Mouse (Mus musculus): Measurements from ENCODE around the gene Clmn. TPM values are rescaled to one million over a fixed set of nuclear protein-coding genes. Genes with fewer than 3 reads are reported as not detected.

Gene Clmn
- total and polyA plus RNA-seq, 3 experiments: 1.0 to 3.2 (median 2.5) TPM

- H3K27ac ChIP-seq: no peak overlapping the region
- no peak for DNase-seq
- H3K79me2 ChIP-seq (replicated peaks; ENCODE audit: control insufficient read depth, insufficient read depth, low read length): no peaks in the 10 kb centered on the region
- WGBS: 38% methylated on average over 13 of the region's 13 CpGs
- TF ChIP-seq EP300 (IDR thresholded peaks at IDR 0.05; ENCODE audit: insufficient read depth, low read depth, low read length) (no peak), CTCF (IDR thresholded peaks at IDR 0.05) (no peak), POLR2A (IDR thresholded peaks at IDR 0.05; ENCODE audit: insufficient read depth, low read depth, low read length) (no peak)
- H3K36me3 ChIP-seq (ENCODE audit: control insufficient read depth, insufficient read depth, low read length): no peaks in the 10 kb centered on the region
- peaks cover 2% of the 10 kb centered on the region for H3K4me1 ChIP-seq (ENCODE audit: control insufficient read depth, insufficient read depth, low read length)
- no peak overlapping the region for H3K9ac ChIP-seq (ENCODE audit: low read depth, low read length)
- no peak overlapping the region for H3K4me3 ChIP-seq
- intact Hi-C loops (cut with DNase I): no loop called here
- H3K27me3 ChIP-seq (ENCODE audit: control insufficient read depth, insufficient read depth, low read length): no peaks in the 10 kb centered on the region
Observed at GRCm38 (mm10) chr12:104837957-104838401, 26.9 kb downstream of the Clmn start.

- no peak for DNase-seq
- H3K79me2 ChIP-seq (replicated peaks; ENCODE audit: control insufficient read depth, insufficient read depth, low read length): no peaks in the 10 kb centered on the region
- H3K27ac ChIP-seq: no peak overlapping the region
- WGBS: 32% methylated on average over 2 of the region's 2 CpGs
- TF ChIP-seq CTCF (IDR thresholded peaks at IDR 0.05) (0 out of 2 replicates have a peak, but pooled peaks have one; percentile 2), EP300 (IDR thresholded peaks at IDR 0.05; ENCODE audit: insufficient read depth, low read depth, low read length) (no peak)
- intact Hi-C loops (cut with DNase I): no loop called here
- no peaks in the 10 kb centered on the region for H3K36me3 ChIP-seq (ENCODE audit: control insufficient read depth, insufficient read depth, low read length)
- peaks cover 2% of the 10 kb centered on the region for H3K4me1 ChIP-seq (ENCODE audit: control insufficient read depth, insufficient read depth, low read length)
- H3K4me3 ChIP-seq: no peak overlapping the region
- H3K9ac ChIP-seq (ENCODE audit: low read depth, low read length): no peak overlapping the region
- no peaks in the 10 kb centered on the region for H3K27me3 ChIP-seq (ENCODE audit: control insufficient read depth, insufficient read depth, low read length)
Observed at GRCm38 (mm10) chr12:104837111-104837837, 27.6 kb downstream of the Clmn start.

- Histone ChIP-seq H3K4me3 (no peak overlapping the region), H3K27ac (no peak overlapping the region), H3K4me1 (ENCODE audit: control insufficient read depth, insufficient read depth, low read length) (peaks cover 2% of the 10 kb centered on the region), H3K79me2 (replicated peaks; ENCODE audit: control insufficient read depth, insufficient read depth, low read length) (no peaks in the 10 kb centered on the region), H3K27me3 (ENCODE audit: control insufficient read depth, insufficient read depth, low read length) (no peaks in the 10 kb centered on the region), H3K9ac (ENCODE audit: low read depth, low read length) (no peak overlapping the region), H3K36me3 (ENCODE audit: control insufficient read depth, insufficient read depth, low read length) (no peaks in the 10 kb centered on the region)
- DNase-seq: no peak
- intact Hi-C loops (cut with DNase I): no loop called here
- TF ChIP-seq CTCF (IDR thresholded peaks at IDR 0.05): no peak
- no peak for TF ChIP-seq EP300 (IDR thresholded peaks at IDR 0.05; ENCODE audit: insufficient read depth, low read depth, low read length)
- no peak for TF ChIP-seq POLR2A (IDR thresholded peaks at IDR 0.05; ENCODE audit: insufficient read depth, low read depth, low read length)
- 88% methylated on average over 6 of the region's 6 CpGs for WGBS
Observed at GRCm38 (mm10) chr12:104836230-104836629, 28.6 kb downstream of the Clmn start.

- no peak for TF ChIP-seq CTCF (IDR thresholded peaks at IDR 0.05)
- TF ChIP-seq POLR2A (IDR thresholded peaks at IDR 0.05; ENCODE audit: insufficient read depth, low read depth, low read length): no peak
- TF ChIP-seq EP300 (IDR thresholded peaks at IDR 0.05; ENCODE audit: insufficient read depth, low read depth, low read length): no peak
- H3K27ac ChIP-seq: no peak overlapping the region
- H3K4me3 ChIP-seq: no peak overlapping the region
- intact Hi-C loops (cut with DNase I): no loop called here
- no peaks in the 10 kb centered on the region for H3K27me3 ChIP-seq (ENCODE audit: control insufficient read depth, insufficient read depth, low read length)
- H3K9ac ChIP-seq (ENCODE audit: low read depth, low read length): no peak overlapping the region
- no peak for DNase-seq
- H3K79me2 ChIP-seq (replicated peaks; ENCODE audit: control insufficient read depth, insufficient read depth, low read length): no peaks in the 10 kb centered on the region
- 81% methylated on average over 19 of the region's 19 CpGs for WGBS
- no peaks in the 10 kb centered on the region for H3K36me3 ChIP-seq (ENCODE audit: control insufficient read depth, insufficient read depth, low read length)
- peaks cover 2% of the 10 kb centered on the region for H3K4me1 ChIP-seq (ENCODE audit: control insufficient read depth, insufficient read depth, low read length)
Observed at GRCm38 (mm10) chr12:104835369-104836094, 29.3 kb downstream of the Clmn start.

- H3K4me3 ChIP-seq: no peak overlapping the region
- no peak overlapping the region for H3K27ac ChIP-seq
- no peak for DNase-seq
- TF ChIP-seq CTCF (IDR thresholded peaks at IDR 0.05) (no peak), EP300 (IDR thresholded peaks at IDR 0.05; ENCODE audit: insufficient read depth, low read depth, low read length) (no peak), POLR2A (IDR thresholded peaks at IDR 0.05; ENCODE audit: insufficient read depth, low read depth, low read length) (no peak)
- no peak overlapping the region for H3K9ac ChIP-seq (ENCODE audit: low read depth, low read length)
- WGBS: 69% methylated on average over 4 of the region's 4 CpGs
- no peaks in the 10 kb centered on the region for H3K79me2 ChIP-seq (replicated peaks; ENCODE audit: control insufficient read depth, insufficient read depth, low read length)
- no peaks in the 10 kb centered on the region for H3K36me3 ChIP-seq (ENCODE audit: control insufficient read depth, insufficient read depth, low read length)
- H3K27me3 ChIP-seq (ENCODE audit: control insufficient read depth, insufficient read depth, low read length): no peaks in the 10 kb centered on the region
- peaks cover 6% of the 10 kb centered on the region for H3K4me1 ChIP-seq (ENCODE audit: control insufficient read depth, insufficient read depth, low read length)
- intact Hi-C loops (cut with DNase I): loop anchor here (5.0 kb wide), 1 partner anchor 67 kb away; no protein-coding TSS in a partner anchor
Observed at GRCm38 (mm10) chr12:104834772-104835171, 30.1 kb downstream of the Clmn start.

Data from heart, adult 2 months (tissue).